ENCODE assay signal across 9 mouse cellular contexts in genomic region chr1:38628426-38628825, GRCm38 (mm10). TPM values are rescaled to one million over a fixed set of nuclear protein-coding genes. Genes with fewer than 3 reads are reported as not detected.
A peak's percentile ranks its signal among the peaks of the same experiment; 100 is the strongest.
DNase-seq lines count a peak whose midpoint lies in the region; ATAC-seq lines count a peak whose summit lies in the region.
"Had no signal": no experiment of that assay in that cellular context is flagged by ENCODE, and none has a peak within 500 bp of the region (broad histone marks: within the 10 kb centered on the region; RNA-seq: fewer than 3 reads in every experiment).

No protein-coding gene starts in this region.

- no peak overlapping the region for H3K4me3 ChIP-seq in kidney, embryonic 14.5 days (ENCODE audit: low read length)
- 0 out of 2 replicates have a peak overlapping the region, but pooled peaks have one; percentile 81 for H3K4me3 ChIP-seq in intestine, embryonic 14.5 days (ENCODE audit: low read depth, low read length)
- peak overlapping the region; percentile 76 for H3K4me3 ChIP-seq in stomach, embryonic 16.5 days (replicated peaks; ENCODE audit: low read length)

- H3K27ac ChIP-seq in kidney, embryonic 14.5 days (ENCODE audit: low read depth, low read length) = peak overlapping the region; percentile 96; the same call in 1 of the 2 replicates
- H3K27ac ChIP-seq in intestine, embryonic 14.5 days (ENCODE audit: low read depth) = peak overlapping the region; percentile 92
- H3K27ac ChIP-seq in stomach, embryonic 16.5 days (ENCODE audit: low read length) = peak overlapping the region; percentile 97

- peaks cover 25% of the 10 kb centered on the region for H3K4me1 ChIP-seq in kidney, embryonic 14.5 days (ENCODE audit: control insufficient read depth, insufficient read depth, low read length)
- H3K4me1 ChIP-seq in intestine, embryonic 14.5 days (replicated peaks; ENCODE audit: control insufficient read depth, insufficient read depth, low read length) = peaks cover 20% of the 10 kb centered on the region
- peaks cover 12% of the 10 kb centered on the region for H3K4me1 ChIP-seq in stomach, embryonic 16.5 days (ENCODE audit: control insufficient read depth, insufficient read depth, low read length)

- 37% methylated on average over 8 of the region's 8 CpGs for WGBS in kidney, embryonic 14.5 days
- WGBS in intestine, embryonic 14.5 days = 39% methylated on average over 8 of the region's 8 CpGs
- 25% methylated on average over 8 of the region's 8 CpGs for WGBS in stomach, embryonic 16.5 days

- H3K36me3 ChIP-seq in kidney, embryonic 14.5 days (ENCODE audit: control insufficient read depth, insufficient read depth, low read length) = no peaks in the 10 kb centered on the region
- H3K36me3 ChIP-seq in intestine, embryonic 14.5 days (ENCODE audit: control insufficient read depth, insufficient read depth, low read length) = no peaks in the 10 kb centered on the region
- H3K36me3 ChIP-seq in stomach, embryonic 16.5 days (ENCODE audit: control insufficient read depth, insufficient read depth, low read length) = no peaks in the 10 kb centered on the region

- peaks cover 5% of the 10 kb centered on the region; the same call in 1 of the 2 replicates for H3K27me3 ChIP-seq in kidney, embryonic 14.5 days (ENCODE audit: control insufficient read depth, insufficient read depth, low read length)
- H3K27me3 ChIP-seq in intestine, embryonic 14.5 days (replicated peaks; ENCODE audit: control insufficient read depth, insufficient read depth, low read length) = peaks cover 14% of the 10 kb centered on the region; the same call in 1 of the 2 replicates
- peaks cover 7% of the 10 kb centered on the region; the same call in 1 of the 2 replicates for H3K27me3 ChIP-seq in stomach, embryonic 16.5 days (ENCODE audit: control insufficient read depth, insufficient read depth, low read length)

- no peaks in the 10 kb centered on the region for H3K9me3 ChIP-seq in kidney, embryonic 14.5 days (ENCODE audit: control insufficient read depth, low read length)
- H3K9me3 ChIP-seq in intestine, embryonic 14.5 days (ENCODE audit: control insufficient read depth, low read length) = no peaks in the 10 kb centered on the region
- H3K9me3 ChIP-seq in stomach, embryonic 16.5 days (replicated peaks; ENCODE audit: control insufficient read depth, low read length) = no peaks in the 10 kb centered on the region

- peak; percentile 25; the same call in 1 of the 2 replicates for ATAC-seq in kidney, embryonic 14.5 days (ENCODE audit: low FRiP score, low TSS enrichment)
- ATAC-seq in intestine, embryonic 14.5 days (replicated peaks; ENCODE audit: low FRiP score, low TSS enrichment, low read depth) = peak; percentile 2; the same call in 1 of the 2 replicates
- 0 out of 2 replicates have a peak, but pooled peaks have one; percentile 24 for ATAC-seq in stomach, embryonic 16.5 days (ENCODE audit: insufficient read depth, low FRiP score)
- ATAC-seq: Patski had no signal

- DNase-seq in kidney, postnatal 14 days = no peak
- DNase-seq in ES-CJ7 (ENCODE audit: low read depth, low spot score) = peak; percentile 30
- peak; percentile 57 for DNase-seq in embryo, embryonic 9.5 days (ENCODE audit: extremely low spot score)
- DNase-seq in intestine, embryonic 14.5 days (ENCODE audit: low spot score) = peak; percentile 59
- DNase-seq in adrenal gland, postnatal 36 days = no peak
- DNase-seq in spleen, postnatal 10 days (ENCODE audit: low spot score in 2 of 2) = no peak

- peak overlapping the region; percentile 86 for H3K4me2 ChIP-seq in kidney, embryonic 14.5 days (replicated peaks; ENCODE audit: low read depth, low read length)
- H3K4me2 ChIP-seq in intestine, embryonic 14.5 days (ENCODE audit: low read length) = peak overlapping the region; percentile 66
- peak overlapping the region; percentile 87; the same call in 1 of the 2 replicates for H3K4me2 ChIP-seq in stomach, embryonic 16.5 days (ENCODE audit: low read depth, low read length)

- no peak overlapping the region for H3K9ac ChIP-seq in kidney, embryonic 14.5 days (ENCODE audit: low read depth, low read length)
- 0 out of 2 replicates have a peak overlapping the region, but pooled peaks have one; percentile 78 for H3K9ac ChIP-seq in intestine, embryonic 14.5 days (ENCODE audit: low read length)
- peak overlapping the region; percentile 91 for H3K9ac ChIP-seq in stomach, embryonic 16.5 days (ENCODE audit: low read length)

RNA-seq across cellular contexts. Expression of gene Aff3, which starts 36.3 kb away (rescaled TPM):
- 8.4 and 11.9 TPM in 2 replicates for polyA plus RNA-seq in kidney, embryonic 14.5 days (2014; fragmentation: Nextera tagmentation; extraction: Ambion mirVana)
- 7.6 and 8.6 TPM in 2 replicates for polyA plus RNA-seq in intestine, embryonic 14.5 days (2014; fragmentation: Nextera tagmentation; extraction: Ambion mirVana)
- 3.0 and 3.3 TPM in 2 replicates for polyA plus RNA-seq in stomach, embryonic 16.5 days (2015; fragmentation: Nextera tagmentation; extraction: Ambion mirVana)
- 1 to 10 TPM; 3.7 to 4.6 TPM for total RNA-seq in adrenal gland, postnatal 36 days (2021)

Comparison
In these comparisons a context has a peak if more than half of its experiments do, and no peak if none do; other contexts are left out.
1. DNase-seq: peak in ES-CJ7 (single experiment), embryo, embryonic 9.5 days (single experiment) and intestine, embryonic 14.5 days (single experiment); none in kidney, postnatal 14 days (single experiment), adrenal gland, postnatal 36 days (0 of 2) and spleen, postnatal 10 days (0 of 2).
2. Peak in every context shown above with its lines, with median percentiles within 50 percentile points of each other: ATAC-seq, H3K27ac ChIP-seq and H3K4me2 ChIP-seq.